In the genomic region with DNA sequence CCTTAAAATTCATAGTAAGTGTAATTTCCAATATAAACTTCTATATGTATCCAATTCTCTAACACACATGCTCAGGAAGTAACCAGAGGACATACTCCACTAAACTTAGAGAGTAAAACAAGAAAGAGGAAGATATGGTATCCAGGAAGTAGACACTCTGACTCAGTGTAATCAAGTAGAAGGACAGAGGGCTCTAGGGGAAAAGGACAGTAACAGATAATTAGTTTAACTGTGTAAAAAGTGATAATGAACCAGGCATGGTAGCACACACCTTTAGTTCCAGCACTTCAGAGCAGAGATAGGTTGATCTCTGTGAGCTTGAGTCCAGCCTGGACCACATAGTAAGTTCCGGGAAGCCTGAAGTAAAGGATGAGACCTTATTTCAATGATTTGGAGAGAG, we compare ENCODE assay signal across 14 mouse cellular contexts.
"Had no signal": no experiment of that assay in that cellular context is flagged by ENCODE, and none has a peak within 500 bp of the region (broad histone marks: within the 10 kb centered on the region; RNA-seq: fewer than 3 reads in every experiment).

No protein-coding gene starts in this region.

- H3K36me3 ChIP-seq: limb, embryonic 10.5 days; lung, embryonic 15.5 days; midbrain, embryonic 10.5 days; neural tube, embryonic 12.5 days; stomach, embryonic 15.5 days had no signal

- H3K27me3 ChIP-seq: lung, embryonic 15.5 days; neural tube, embryonic 12.5 days; stomach, embryonic 15.5 days had no signal

- ATAC-seq: intestine, embryonic 16.5 days had no signal

- H3K27ac ChIP-seq: left cerebral cortex, adult 2 months; limb, embryonic 10.5 days; lung, embryonic 15.5 days; midbrain, embryonic 10.5 days; neural tube, embryonic 12.5 days; stomach, embryonic 15.5 days had no signal

- H3K9ac ChIP-seq: lung, embryonic 15.5 days; neural tube, embryonic 12.5 days; stomach, embryonic 15.5 days had no signal

- H3K4me2 ChIP-seq: liver, embryonic 11.5 days; lung, embryonic 15.5 days; neural tube, embryonic 12.5 days; stomach, embryonic 15.5 days had no signal

- H3K9me3 ChIP-seq: limb, embryonic 10.5 days; lung, embryonic 15.5 days; midbrain, embryonic 10.5 days; neural tube, embryonic 12.5 days; stomach, embryonic 15.5 days had no signal

- H3K4me3 ChIP-seq: left cerebral cortex, adult 2 months; limb, embryonic 10.5 days; lung, embryonic 15.5 days; midbrain, embryonic 10.5 days; neural tube, embryonic 12.5 days; stomach, embryonic 15.5 days had no signal

- H3K4me1 ChIP-seq: limb, embryonic 10.5 days; lung, embryonic 15.5 days; midbrain, embryonic 10.5 days; neural tube, embryonic 12.5 days; stomach, embryonic 15.5 days had no signal

- DNase-seq: kidney, adult 8-10 months; kidney, postnatal 25 days; lung, postnatal 14 days; midbrain, embryonic 14.5 days; right cerebral cortex, postnatal 25 days; thymus, postnatal 4 days had no signal
